Mouse (Mus musculus) E14TG2a.4 (cell line): Measurements from ENCODE around the gene Aco2.

Experiments
- CTCF ChIP-seq: conservative IDR thresholded peaks from 2 replicates; pipeline ENCODE4 v1.5.1; 2014; ENCODE audit warnings: low read length
- NANOG ChIP-seq: IDR thresholded peaks from 2 replicates; pipeline ENCODE4 v1.6.1; 2014; ENCODE audit warnings: borderline replicate concordance, low read length, mixed read lengths

DNA sequence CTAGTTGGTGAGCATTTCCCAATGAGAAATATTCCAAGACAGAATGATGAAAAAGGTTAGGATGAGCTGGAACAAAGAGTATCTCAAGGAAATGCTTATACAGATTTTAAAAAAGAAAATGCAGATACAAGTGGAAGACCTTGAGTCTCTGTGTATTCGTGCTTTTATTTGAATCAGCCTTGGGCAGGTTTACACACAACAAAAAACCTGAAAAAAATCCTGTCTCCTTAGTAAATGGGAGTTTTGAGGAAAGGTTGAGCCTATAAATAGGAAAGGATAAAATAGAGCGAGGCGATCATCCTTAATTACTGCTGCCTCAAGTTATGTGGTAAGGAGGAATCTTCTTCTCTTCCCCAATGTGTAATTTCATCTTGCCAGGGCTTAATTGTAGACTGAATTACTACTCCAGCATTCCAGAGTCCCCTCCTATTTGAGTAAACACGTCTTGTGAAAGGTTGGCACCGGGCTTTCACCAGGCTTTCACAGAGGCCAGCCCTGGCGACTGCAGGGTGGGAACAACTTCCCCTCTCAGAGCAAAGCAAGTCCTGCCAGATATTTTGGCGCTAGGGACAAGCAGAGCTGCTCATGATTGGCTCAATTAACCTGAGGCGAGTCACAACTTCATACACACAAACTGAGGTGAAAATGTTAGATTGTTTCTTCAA, 11.5 kb upstream of the Aco2 start:
- TF ChIP-seq CTCF (no peak), NANOG (no peak)
